Mouse (Mus musculus) bone marrow, adult 2 months (tissue): ENCODE measurements at regions not wholly inside any gene's neighbourhood (a gene's known extent, or its start where the extent isn't known, plus 50 kb on each side); places are given as distances from the start of the nearest gene placed in this dataset.

Experiments used
- CTCF ChIP-seq: fragments of 200-500 bp; IDR thresholded peaks from 2 replicates; pipeline ENCODE4 v1.5.1; 2011; ENCODE audit warnings: low read length, control low read depth; ENCODE audit not compliant: control insufficient read depth, insufficient read depth
- POLR2A ChIP-seq: fragments of 200-500 bp; IDR thresholded peaks from 2 replicates; pipeline ENCODE4 v1.6.1; 2011; ENCODE audit warnings: low read depth, mild to moderate bottlenecking, control low read depth, low read length, borderline replicate concordance; ENCODE audit not compliant: control insufficient read depth

GRCm38 (mm10) chr4:31658820-31659219 is 305.1 kb upstream of the Map3k7 start:
- no peak for TF ChIP-seq CTCF
- no peak for TF ChIP-seq POLR2A
